Mouse (Mus musculus) hindbrain, embryonic 14.5 days (tissue): ENCODE data around the gene Cldn4. TPM values are rescaled to one million over a fixed set of nuclear protein-coding genes. Genes with fewer than 3 reads are reported as not detected.
"Not testable (repeated sequence)": the region's sequence is repeated elsewhere in the genome, so short reads cannot be mapped to it uniquely, and the experiment has no call there.

Experiments used
- ATAC-seq: fragments of 200-750 bp; cut with Nextera tagmentation; 2 replicates; pipeline ENCODE4 v1.8.0; 2017; ENCODE audit warnings: moderate number of reproducible peaks, mild to moderate bottlenecking, moderate TSS enrichment, moderate library complexity; ENCODE audit not compliant: low FRiP score
- DNase-seq: peaks from one replicate; pipeline ENCODE4 v3.0.0-alpha.2; 2015; ENCODE audit warnings: low spot score
- H3K27ac ChIP-seq: fragments of 300-500 bp; sonication (generic); 2 replicates; pipeline ENCODE4 v1.5.1; 2014; ENCODE audit warnings: mild to moderate bottlenecking, moderate library complexity
- H3K27me3 ChIP-seq: fragments of 300-500 bp; sonication (generic); 2 replicates; pipeline ENCODE4 v1.6.1; 2014; ENCODE audit warnings: mild to moderate bottlenecking, low read length, mixed read lengths; ENCODE audit not compliant: control insufficient read depth, insufficient read depth
- H3K36me3 ChIP-seq: fragments of 300-500 bp; sonication (generic); replicated peaks from 2 replicates; pipeline ENCODE4 v1.6.1; 2014; ENCODE audit not compliant: control insufficient read depth, insufficient read depth
- H3K4me1 ChIP-seq: fragments of 300-500 bp; sonication (generic); replicated peaks from 2 replicates; pipeline ENCODE4 v1.6.1; 2014; ENCODE audit warnings: antibody characterized with exemption, low read length, mixed read lengths; ENCODE audit not compliant: control insufficient read depth, insufficient read depth
- H3K4me2 ChIP-seq: fragments of 300-500 bp; sonication (generic); replicated peaks from 2 replicates; pipeline ENCODE4 v1.6.1; 2014; ENCODE audit warnings: mild to moderate bottlenecking, moderate library complexity
- H3K4me3 ChIP-seq: fragments of 300-500 bp; sonication (generic); replicated peaks from 2 replicates; pipeline ENCODE4 v1.5.1; 2014; ENCODE audit warnings: mild to moderate bottlenecking, low read length
- H3K9ac ChIP-seq: fragments of 300-500 bp; sonication (generic); 2 replicates; pipeline ENCODE4 v1.6.1; 2014
- H3K9me3 ChIP-seq: fragments of 300-500 bp; sonication (generic); 2 replicates; pipeline ENCODE4 v1.6.1; 2016; ENCODE audit warnings: low read length; ENCODE audit not compliant: control insufficient read depth
- WGBS: fragments of 180-500 bp; shearing (Covaris S2); extraction: QIAGEN DNeasy Blood & Tissue Kit; methylation state at CpG from one replicate; pipeline ENCODE4 v1.1.7; 2014; 5-methylcytosine and 5-hydroxymethylcytosine counted together
- polyA plus RNA-seq: library from polyadenylated mRNA; unstranded; fragments of >200 nt; fragmentation: Nextera tagmentation; extraction: Ambion mirVana; gene quantifications from 2 replicates; pipeline ENCODE4 v1.2.1, GENCODE M21; 2014

The Cldn4 gene
- polyA plus RNA-seq, 1 experiment from 2014 or later: not detected

DNA sequence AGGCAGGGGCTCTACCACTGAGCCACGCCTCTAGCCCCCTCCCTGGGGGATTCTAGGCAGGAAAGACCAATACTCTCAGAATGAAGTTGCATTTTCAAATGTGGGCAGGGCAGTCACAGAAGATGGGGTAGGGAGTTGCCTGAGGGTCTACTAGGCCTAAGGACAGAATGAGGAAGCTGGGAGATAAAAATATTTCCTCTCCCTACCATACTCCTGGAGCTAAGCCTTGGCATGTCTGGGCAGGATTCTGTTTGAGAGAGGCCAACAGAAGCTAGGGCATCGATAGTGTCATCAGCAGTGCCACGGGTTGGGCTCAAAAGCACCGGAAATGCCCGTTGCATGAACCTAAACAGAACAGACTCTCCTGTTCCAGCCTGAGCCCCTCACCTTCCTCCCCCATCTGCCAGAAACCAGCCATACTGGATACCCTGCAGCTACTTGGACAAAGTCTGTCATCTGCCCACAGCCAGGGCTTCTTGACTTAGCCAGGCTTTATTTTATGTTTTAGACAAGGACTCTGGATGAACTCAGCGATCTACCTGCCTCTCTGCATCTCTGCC is 10.0 kb downstream of the Cldn4 start:
- WGBS: 94% methylated on average over 6 of the region's 6 CpGs
- DNase-seq (no peak), ATAC-seq (no peak)
- Histone ChIP-seq H3K4me2 (no peak overlapping the region), H3K27ac (no peak overlapping the region), H3K9ac (no peak overlapping the region), H3K4me3 (no peak overlapping the region), H3K36me3 (no peaks in the 10 kb centered on the region), H3K4me1 (no peaks in the 10 kb centered on the region), H3K27me3 (no peaks in the 10 kb centered on the region), H3K9me3 (no peaks in the 10 kb centered on the region)

- Histone ChIP-seq H3K4me3 (no peak overlapping the region), H3K4me2 (no peak overlapping the region), H3K9me3 (no peaks in the 10 kb centered on the region), H3K36me3 (no peaks in the 10 kb centered on the region), H3K9ac (no peak overlapping the region), H3K4me1 (no peaks in the 10 kb centered on the region), H3K27me3 (no peaks in the 10 kb centered on the region), H3K27ac (no peak overlapping the region)
- ATAC-seq: no peak
- no peak for DNase-seq
- WGBS: 96% methylated on average over 6 of the region's 6 CpGs
Measured at GRCm38 (mm10) chr5:134936051-134936450, 10.7 kb downstream of the Cldn4 start.

DNA sequence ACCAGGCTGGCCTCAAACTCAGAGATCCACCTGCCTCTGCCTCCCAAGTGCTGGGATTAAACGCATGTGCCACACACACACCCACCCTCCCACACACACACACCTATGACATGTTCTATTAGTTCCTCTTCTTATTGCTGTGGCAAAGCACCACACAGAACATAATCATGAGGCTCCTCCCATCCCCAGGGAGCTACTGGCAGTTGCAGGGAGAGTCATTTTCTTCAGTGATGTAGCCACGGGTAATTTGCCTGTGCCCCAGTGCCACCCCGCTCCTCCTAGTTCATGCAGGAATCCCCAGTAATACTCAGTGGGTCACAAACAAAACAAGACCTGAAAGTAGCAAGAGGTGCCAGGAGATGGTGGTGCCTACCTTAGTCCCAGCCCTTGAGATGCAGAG is 12.1 kb downstream of the Cldn4 start:
- 88% methylated on average over 3 of the region's 3 CpGs for WGBS
- no peaks in the 10 kb centered on the region for H3K36me3 ChIP-seq
- H3K4me1 ChIP-seq: no peaks in the 10 kb centered on the region
- ATAC-seq (no peak), DNase-seq (no peak)
- H3K27me3 ChIP-seq: no peaks in the 10 kb centered on the region
- H3K27ac ChIP-seq: no peak overlapping the region
- H3K4me2 ChIP-seq: no peak overlapping the region
- no peak overlapping the region for H3K4me3 ChIP-seq
- no peak overlapping the region for H3K9ac ChIP-seq
- H3K9me3 ChIP-seq: no peaks in the 10 kb centered on the region

GRCm38 (mm10) chr5:134933686-134934085 is 13.0 kb downstream of the Cldn4 start:
- not testable (repeated sequence) for DNase-seq, H3K27me3 ChIP-seq, H3K4me3 ChIP-seq, H3K4me2 ChIP-seq, H3K36me3 ChIP-seq, H3K9ac ChIP-seq, H3K9me3 ChIP-seq, ATAC-seq, H3K27ac ChIP-seq, H3K4me1 ChIP-seq
- 91% methylated on average over 5 of the region's 5 CpGs for WGBS

DNA sequence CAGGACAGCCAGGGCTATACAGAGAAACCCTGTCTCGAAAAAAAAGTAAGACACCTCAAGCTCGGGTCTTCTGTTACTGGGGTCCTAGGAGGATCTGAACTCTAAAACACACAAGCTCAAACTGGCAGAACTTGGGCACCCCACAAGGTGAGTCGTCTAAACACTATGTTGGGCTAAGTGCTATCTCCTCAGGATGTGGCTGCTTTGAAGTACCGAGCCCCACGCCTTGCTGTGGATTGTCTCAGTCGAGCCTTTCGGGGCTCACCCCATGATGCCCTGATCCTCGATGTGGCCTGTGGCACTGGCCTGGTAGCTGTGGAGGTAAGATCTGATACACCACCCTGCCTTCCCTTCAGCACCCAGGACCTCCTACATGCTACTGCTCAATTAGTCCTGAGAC is 13.5 kb downstream of the Cldn4 start:
- H3K9me3 ChIP-seq: no peaks in the 10 kb centered on the region
- no peak overlapping the region for H3K27ac ChIP-seq
- no peak overlapping the region for H3K4me2 ChIP-seq
- no peaks in the 10 kb centered on the region for H3K27me3 ChIP-seq
- H3K36me3 ChIP-seq: no peaks in the 10 kb centered on the region
- no peaks in the 10 kb centered on the region for H3K4me1 ChIP-seq
- H3K9ac ChIP-seq: no peak overlapping the region
- DNase-seq (no peak), ATAC-seq (no peak)
- 92% methylated on average over 8 of the region's 8 CpGs for WGBS
- no peak overlapping the region for H3K4me3 ChIP-seq

DNA sequence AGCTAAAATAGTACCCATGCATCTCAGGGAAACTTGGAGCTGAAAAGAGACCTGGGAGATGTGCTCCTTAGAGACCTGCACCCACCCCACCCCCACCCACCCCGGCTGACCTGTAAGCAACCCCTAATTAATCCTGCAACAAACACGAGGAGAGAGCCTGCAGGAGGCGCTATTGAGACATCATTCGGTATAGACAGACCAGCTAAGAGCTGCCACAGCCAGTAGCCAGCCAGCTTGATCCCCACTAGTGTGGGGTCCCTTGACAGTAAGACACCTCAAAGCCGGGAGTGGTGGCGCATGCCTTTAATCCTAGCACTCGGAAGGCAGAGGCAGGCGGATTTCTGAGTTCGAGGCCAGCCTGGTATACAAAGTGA is 13.8 kb downstream of the Cldn4 start:
- peak overlapping the region; percentile 98 for H3K4me2 ChIP-seq
- no peaks in the 10 kb centered on the region for H3K4me1 ChIP-seq
- ATAC-seq: no peak
- peak overlapping the region; percentile 71 for H3K4me3 ChIP-seq
- no peak for DNase-seq
- peak overlapping the region; percentile 78 for H3K9ac ChIP-seq
- H3K36me3 ChIP-seq: no peaks in the 10 kb centered on the region
- no peak overlapping the region for H3K27ac ChIP-seq
- no peaks in the 10 kb centered on the region for H3K27me3 ChIP-seq
- 52% methylated on average over 9 of the region's 9 CpGs for WGBS
- no peaks in the 10 kb centered on the region for H3K9me3 ChIP-seq

GRCm38 (mm10) chr5:134932179-134932902 is 14.4 kb downstream of the Cldn4 start, which contains the start of gene Mettl27:
TSS of gene Mettl27 (plus strand) at chr5:134932368.
- under 1% methylated on average over 39 of the region's 41 CpGs for WGBS
- peak within 1 kb of the TSS; percentile 71 for H3K4me3 ChIP-seq
- no peaks in the 10 kb centered on the region for H3K9me3 ChIP-seq
- H3K36me3 ChIP-seq: no peaks in the 10 kb centered on the region
- DNase-seq (peak; percentile 87), ATAC-seq (peak; percentile 95)
- no peaks in the 10 kb centered on the region for H3K4me1 ChIP-seq
- no peak within 1 kb of the TSS for H3K27ac ChIP-seq
- H3K4me2 ChIP-seq: peak within 1 kb of the TSS; percentile 98
- peak within 1 kb of the TSS; percentile 78 for H3K9ac ChIP-seq
- H3K27me3 ChIP-seq: no peaks in the 10 kb centered on the region

- no peaks in the 10 kb centered on the region for H3K36me3 ChIP-seq
- H3K27me3 ChIP-seq: no peaks in the 10 kb centered on the region
- ATAC-seq (no peak), DNase-seq (no peak)
- H3K9ac ChIP-seq: no peak overlapping the region
- H3K4me1 ChIP-seq: no peaks in the 10 kb centered on the region
- 85% methylated on average over 2 of the region's 2 CpGs for WGBS
- no peak overlapping the region for H3K27ac ChIP-seq
- H3K4me3 ChIP-seq: no peak overlapping the region
- H3K4me2 ChIP-seq: no peak overlapping the region
- H3K9me3 ChIP-seq: no peaks in the 10 kb centered on the region
Measured at GRCm38 (mm10) chr5:134929988-134930387, 16.7 kb downstream of the Cldn4 start.

- no peaks in the 10 kb centered on the region for H3K4me1 ChIP-seq
- H3K27me3 ChIP-seq: no peaks in the 10 kb centered on the region
- no peak for DNase-seq
- 73% methylated on average over 4 of the region's 4 CpGs for WGBS
- ATAC-seq: no peak
- no peaks in the 10 kb centered on the region for H3K36me3 ChIP-seq
- no peaks in the 10 kb centered on the region for H3K9me3 ChIP-seq
- no peak overlapping the region for H3K27ac ChIP-seq
- no peak overlapping the region for H3K4me3 ChIP-seq
- H3K9ac ChIP-seq: no peak overlapping the region
- no peak overlapping the region for H3K4me2 ChIP-seq
Measured at GRCm38 (mm10) chr5:134926726-134927125, 20.0 kb downstream of the Cldn4 start.
